Mouse (Mus musculus): ENCODE measurements at regions not wholly inside any gene's neighbourhood (a gene's known extent, or its start where the extent isn't known, plus 50 kb on each side); places are given as distances from the start of the nearest gene placed in this dataset.

DNA sequence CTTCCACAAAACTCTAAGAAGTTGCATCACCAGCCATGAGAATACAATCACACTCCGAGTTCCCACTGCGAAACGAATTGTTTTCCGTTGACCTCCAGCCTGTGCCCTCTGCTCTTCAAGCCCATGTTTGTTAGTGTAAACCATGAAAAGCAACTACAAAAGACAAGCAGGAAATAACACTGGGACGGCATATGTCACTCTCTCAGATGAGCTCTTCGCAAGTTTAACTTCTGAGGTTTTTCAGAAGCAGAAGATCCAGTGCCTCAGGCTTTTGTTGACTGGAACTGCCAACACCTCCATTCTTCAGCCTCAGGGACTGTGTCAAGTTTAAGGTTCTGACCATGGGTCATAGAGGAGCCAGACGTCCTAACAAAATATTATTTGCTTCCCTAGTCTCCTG lies 50.2 kb upstream of the Lmcd1 start:
- no peak for ATAC-seq (replicated peaks; ENCODE audit: poor library complexity)
